Mouse (Mus musculus) lung, postnatal 0 days (tissue): ENCODE data around the gene Trappc3.

Experiments
- CTCF ChIP-seq: IDR thresholded peaks from 2 replicates; pipeline ENCODE4 v1.5.1; 2016; ENCODE audit warnings: antibody characterized with exemption, mild to moderate bottlenecking
- EP300 ChIP-seq: IDR thresholded peaks from 2 replicates; pipeline ENCODE4 v1.6.1; 2016; ENCODE audit warnings: antibody characterized with exemption, mild to moderate bottlenecking, control low read depth

DNA sequence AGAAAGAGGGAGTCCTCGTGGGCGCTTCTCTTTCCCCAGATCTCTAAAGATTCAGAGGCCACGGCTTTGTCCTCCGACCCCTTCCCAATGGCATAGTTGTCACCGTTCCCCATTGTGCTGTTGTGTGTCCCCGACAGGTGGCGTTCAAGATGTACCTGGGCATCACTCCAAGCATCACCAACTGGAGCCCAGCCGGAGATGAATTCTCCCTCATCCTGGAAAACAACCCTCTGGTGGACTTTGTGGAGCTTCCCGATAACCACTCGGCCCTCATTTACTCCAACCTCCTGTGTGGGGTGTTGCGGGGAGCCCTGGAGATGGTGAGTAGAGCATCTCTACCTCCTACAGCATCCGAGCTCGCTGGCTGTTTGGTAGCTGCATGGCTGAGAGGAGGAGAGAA, 11.6 kb downstream of the Trappc3 start:
- TF ChIP-seq CTCF = no peak
- no peak for TF ChIP-seq EP300
